ENCODE assay signal across 10 mouse cellular contexts in genomic region chr3:134390472-134391336, GRCm38 (mm10).
DNase-seq lines count a peak whose midpoint lies in the region; ATAC-seq lines count a peak whose summit lies in the region.
"Had no signal": no experiment of that assay in that cellular context is flagged by ENCODE, and none has a peak within 500 bp of the region (broad histone marks: within the 10 kb centered on the region; RNA-seq: fewer than 3 reads in every experiment).

No protein-coding gene starts in this region.

- H3K27ac ChIP-seq in forebrain, embryonic 14.5 days (ENCODE audit: low read depth, low read length): no peak overlapping the region
- no peak overlapping the region for H3K27ac ChIP-seq in forebrain, embryonic 12.5 days
- no peak overlapping the region for H3K27ac ChIP-seq in limb, embryonic 15.5 days

- H3K9me3 ChIP-seq in forebrain, embryonic 14.5 days (replicated peaks; ENCODE audit: control insufficient read depth, low read length): no peaks in the 10 kb centered on the region
- H3K9me3 ChIP-seq in forebrain, embryonic 12.5 days: no peaks in the 10 kb centered on the region
- no peaks in the 10 kb centered on the region for H3K9me3 ChIP-seq in limb, embryonic 15.5 days

- intact Hi-C loops in left cerebral cortex, postnatal 4 days (cut with DNase I): no loop called here

- no peaks in the 10 kb centered on the region for H3K27me3 ChIP-seq in forebrain, embryonic 14.5 days (replicated peaks; ENCODE audit: control insufficient read depth, insufficient read depth, low read length)
- H3K27me3 ChIP-seq in forebrain, embryonic 12.5 days: no peaks in the 10 kb centered on the region
- no peaks in the 10 kb centered on the region for H3K27me3 ChIP-seq in limb, embryonic 15.5 days

- peak; percentile 69 for DNase-seq in forebrain, embryonic 14.5 days (ENCODE audit: low spot score)
- DNase-seq in left cerebral cortex, postnatal 4 days: peak; percentile 68
- no peak for DNase-seq in left cerebral cortex, adult 11 months (ENCODE audit: low spot score)
- peak; percentile 43 for DNase-seq in cerebellum, adult 9-10 months
- no peak for DNase-seq in thymus, postnatal 36 days
- no peak for DNase-seq in retina, postnatal 1 day
- DNase-seq: B cell, adult 2 months; kidney, postnatal 14 days had no signal

- ATAC-seq in forebrain, embryonic 14.5 days: peak; percentile 89
- ATAC-seq in forebrain, embryonic 12.5 days (ENCODE audit: low FRiP score): no peak
- peak; percentile 35; the same call in 1 of the 2 replicates for ATAC-seq in limb, embryonic 15.5 days (ENCODE audit: insufficient number of reproducible peaks, low FRiP score, low TSS enrichment, low read depth)

- WGBS in forebrain, embryonic 14.5 days: 46% methylated on average over 4 of the region's 4 CpGs
- 77% methylated on average over 4 of the region's 4 CpGs for WGBS in forebrain, embryonic 12.5 days
- WGBS in limb, embryonic 15.5 days: 53% methylated on average over 4 of the region's 4 CpGs

- H3K9ac ChIP-seq in forebrain, embryonic 14.5 days (ENCODE audit: low read length): no peak overlapping the region
- no peak overlapping the region for H3K9ac ChIP-seq in forebrain, embryonic 12.5 days
- H3K9ac ChIP-seq in limb, embryonic 15.5 days: no peak overlapping the region

- no peak overlapping the region for H3K4me2 ChIP-seq in forebrain, embryonic 14.5 days (ENCODE audit: low read length)
- H3K4me2 ChIP-seq in forebrain, embryonic 12.5 days: no peak overlapping the region
- H3K4me2 ChIP-seq in limb, embryonic 15.5 days: no peak overlapping the region

- H3K4me3 ChIP-seq in forebrain, embryonic 14.5 days (ENCODE audit: low read depth, low read length): no peak overlapping the region
- no peak overlapping the region for H3K4me3 ChIP-seq in forebrain, embryonic 12.5 days (replicated peaks)
- H3K4me3 ChIP-seq in limb, embryonic 15.5 days: no peak overlapping the region

- H3K36me3 ChIP-seq in forebrain, embryonic 14.5 days (ENCODE audit: control insufficient read depth, insufficient read depth, low read length): no peaks in the 10 kb centered on the region
- no peaks in the 10 kb centered on the region for H3K36me3 ChIP-seq in forebrain, embryonic 12.5 days (replicated peaks)
- H3K36me3 ChIP-seq in limb, embryonic 15.5 days: no peaks in the 10 kb centered on the region

- H3K4me1 ChIP-seq in forebrain, embryonic 14.5 days (ENCODE audit: control insufficient read depth, insufficient read depth, low read length): no peaks in the 10 kb centered on the region
- H3K4me1 ChIP-seq in forebrain, embryonic 12.5 days: no peaks in the 10 kb centered on the region
- no peaks in the 10 kb centered on the region for H3K4me1 ChIP-seq in limb, embryonic 15.5 days

Comparison
In these comparisons a context has a peak if more than half of its experiments do, and no peak if none do; other contexts are left out.
1. DNase-seq: peak in forebrain, embryonic 14.5 days (single experiment), left cerebral cortex, postnatal 4 days (single experiment) and cerebellum, adult 9-10 months (single experiment); none in left cerebral cortex, adult 11 months (single experiment), thymus, postnatal 36 days (0 of 2) and retina, postnatal 1 day (single experiment).